Mouse (Mus musculus) gastrocnemius, adult 2 months (tissue): ENCODE measurements around the gene Prpf8. TPM values are rescaled to one million over a fixed set of nuclear protein-coding genes. Genes with fewer than 3 reads are reported as not detected.

ENCODE experiments used
- DNase-seq: peaks from one replicate; pipeline ENCODE4 v3.0.0; 2022
- H3K27ac ChIP-seq: fragments of 200-600 bp; 2 replicates; pipeline ENCODE4 v1.8.1; 2022; ENCODE audit warnings: mild to moderate bottlenecking
- H3K4me3 ChIP-seq: fragments of 200-600 bp; 2 replicates; pipeline ENCODE4 v1.8.1; 2022; ENCODE audit warnings: mild to moderate bottlenecking, moderate library complexity
- CTCF ChIP-seq: fragments of 200-600 bp; IDR thresholded peaks from 2 replicates; pipeline ENCODE4 v1.8.1; 2022; ENCODE audit warnings: antibody characterized with exemption, mild to moderate bottlenecking, moderate library complexity
- intact Hi-C: fragments of 180-260 bp; cut with DNase I; formaldehyde crosslinking; loops from one replicate; pipeline ENCODE4 v1.15.1; 2025
- total RNA-seq, 2 experiments: library from RNA; stranded (reverse); gene quantifications; 2 replicates each; pipeline ENCODE4 v1.2.3; 2021

The Prpf8 gene
- total RNA-seq, 2 experiments from 2014 or later: 69.3 to 76.7 TPM

- Histone ChIP-seq H3K4me3 (peak overlapping the region; percentile 94), H3K27ac (peak overlapping the region; percentile 98)
- intact Hi-C loops: no loop called here
- DNase-seq: peak; percentile 61
- TF ChIP-seq CTCF: no peak
Observed at GRCm38 (mm10) chr11:75532340-75533277, 46.0 kb downstream of the Prpf8 start.

- intact Hi-C loops: no loop called here
- Histone ChIP-seq H3K27ac (peak overlapping the region; percentile 98), H3K4me3 (peak overlapping the region; percentile 94)
- no peak for TF ChIP-seq CTCF
- no peak for DNase-seq
Observed at GRCm38 (mm10) chr11:75533314-75534015, 46.8 kb downstream of the Prpf8 start.

- TF ChIP-seq CTCF: no peak
- DNase-seq: no peak
- intact Hi-C loops: no loop called here
- Histone ChIP-seq H3K27ac (peak overlapping the region; percentile 98), H3K4me3 (peak overlapping the region; percentile 94)
Observed at GRCm38 (mm10) chr11:75534286-75535033, 47.8 kb downstream of the Prpf8 start.

- Histone ChIP-seq H3K27ac (peak overlapping the region; percentile 98), H3K4me3 (0 out of 2 replicates have a peak overlapping the region, but pooled peaks have one; percentile 21)
- TF ChIP-seq CTCF: no peak
- intact Hi-C loops: no loop called here
- DNase-seq: no peak
Observed at GRCm38 (mm10) chr11:75535106-75535795, 48.6 kb downstream of the Prpf8 start.

- no peak for TF ChIP-seq CTCF
- peak overlapping the region; percentile 75; the same call in 1 of the 2 replicates for H3K27ac ChIP-seq
- intact Hi-C loops: no loop called here
- H3K4me3 ChIP-seq: no peak overlapping the region
- DNase-seq: no peak
Observed at GRCm38 (mm10) chr11:75536255-75537024, 49.8 kb downstream of the Prpf8 start.

- TF ChIP-seq CTCF: no peak
- Histone ChIP-seq H3K27ac (peak overlapping the region; percentile 75), H3K4me3 (no peak overlapping the region)
- DNase-seq: no peak
- intact Hi-C loops: no loop called here
Observed at GRCm38 (mm10) chr11:75537025-75537414, 50.4 kb downstream of the Prpf8 start.

- DNase-seq: no peak
Observed at GRCm38 (mm10) chr11:75537491-75538183, 51.0 kb downstream of the Prpf8 start.

GRCm38 (mm10) chr11:75538184-75538969 lies 51.8 kb downstream of the Prpf8 start:
- no peak for DNase-seq

More at GRCm38 (mm10) chr11:75537491-75538183, 51.0 kb downstream of the Prpf8 start:
- intact Hi-C loops: no loop called here
- no peak overlapping the region for H3K4me3 ChIP-seq
- peak overlapping the region; percentile 75 for H3K27ac ChIP-seq
- TF ChIP-seq CTCF: peak; percentile 15; the same call in 1 of the 2 replicates

GRCm38 (mm10) chr11:75538970-75539299 lies 52.3 kb downstream of the Prpf8 start:
- DNase-seq: no peak
- TF ChIP-seq CTCF: no peak
- H3K4me3 ChIP-seq: no peak overlapping the region
- peak overlapping the region; percentile 75; the same call in 1 of the 2 replicates for H3K27ac ChIP-seq
- intact Hi-C loops: no loop called here

More at GRCm38 (mm10) chr11:75538184-75538969, 51.8 kb downstream of the Prpf8 start:
- peak overlapping the region; percentile 75 for H3K27ac ChIP-seq
- no peak for TF ChIP-seq CTCF
- intact Hi-C loops: no loop called here
- no peak overlapping the region for H3K4me3 ChIP-seq

- TF ChIP-seq CTCF: no peak
- Histone ChIP-seq H3K27ac (peak overlapping the region; percentile 61), H3K4me3 (no peak overlapping the region)
- peak; percentile 82 for DNase-seq
- intact Hi-C loops: no loop called here
Observed at GRCm38 (mm10) chr11:75540209-75540608, 53.6 kb downstream of the Prpf8 start.
